Mouse (Mus musculus) B cell, adult 2 months (primary cell): ENCODE results near the gene Nfat5.
A peak's percentile ranks its signal among the peaks of the same experiment; 100 is the strongest.

Experiments
- DNase-seq, 2 experiments: peaks; one replicate each; pipeline ENCODE4 v3.0.0; 2022

Gene Nfat5

GRCm38 (mm10) chr8:107292928-107293601 is at the start of gene Nfat5:
Nfat5 (plus strand) TSS chr8:107293470.
- peak; percentile 99 to 100 for DNase-seq

- DNase-seq, result no peak
These were observed 49.1 kb upstream of the Nfat5 start for GRCm38 (mm10) chr8:107244218-107244617.

GRCm38 (mm10) chr8:107248456-107248855 is 44.8 kb upstream of the Nfat5 start:
- DNase-seq, result no peak

GRCm38 (mm10) chr8:107251481-107252104 is 41.7 kb upstream of the Nfat5 start:
- no peak for DNase-seq

- DNase-seq, result no peak
These were observed 40.1 kb upstream of the Nfat5 start for GRCm38 (mm10) chr8:107253121-107253520.

- DNase-seq, result no peak
These were observed 38.9 kb upstream of the Nfat5 start for GRCm38 (mm10) chr8:107254403-107254802.

GRCm38 (mm10) chr8:107254951-107255457 is 38.3 kb upstream of the Nfat5 start:
- no peak for DNase-seq

- no peak for DNase-seq
These were observed 36.0 kb upstream of the Nfat5 start for GRCm38 (mm10) chr8:107257223-107257622.

- no peak for DNase-seq
These were observed 33.1 kb upstream of the Nfat5 start for GRCm38 (mm10) chr8:107260120-107260519.

GRCm38 (mm10) chr8:107261172-107261571 is 32.1 kb upstream of the Nfat5 start:
- DNase-seq, result no peak

GRCm38 (mm10) chr8:107262046-107262705 is 31.1 kb upstream of the Nfat5 start:
- DNase-seq, result no peak

GRCm38 (mm10) chr8:107265811-107266210 is 27.5 kb upstream of the Nfat5 start:
- DNase-seq, result no peak

- no peak for DNase-seq
These were observed 24.8 kb upstream of the Nfat5 start for GRCm38 (mm10) chr8:107268501-107268900.

GRCm38 (mm10) chr8:107269191-107269590 is 24.1 kb upstream of the Nfat5 start:
- no peak for DNase-seq

- no peak for DNase-seq
These were observed 23.6 kb upstream of the Nfat5 start for GRCm38 (mm10) chr8:107269617-107270139.

GRCm38 (mm10) chr8:107270287-107270686 is 23.0 kb upstream of the Nfat5 start:
- DNase-seq, result no peak

GRCm38 (mm10) chr8:107270751-107271150 is 22.5 kb upstream of the Nfat5 start:
- no peak for DNase-seq

GRCm38 (mm10) chr8:107277323-107277883 is 15.9 kb upstream of the Nfat5 start:
- DNase-seq, result no peak

GRCm38 (mm10) chr8:107278571-107278970 is 14.7 kb upstream of the Nfat5 start:
- no peak for DNase-seq

GRCm38 (mm10) chr8:107286686-107287085 is 6.6 kb upstream of the Nfat5 start:
- no peak for DNase-seq

GRCm38 (mm10) chr8:107287522-107287921 is 5.7 kb upstream of the Nfat5 start:
- no peak for DNase-seq

- DNase-seq, result peak; percentile 49 to 52
These were observed 2.1 kb upstream of the Nfat5 start for GRCm38 (mm10) chr8:107291171-107291601.
